Mouse (Mus musculus): ENCODE measurements at regions not wholly inside any gene's neighbourhood (a gene's known extent, or its start where the extent isn't known, plus 50 kb on each side); places are given as distances from the start of the nearest gene placed in this dataset.

DNA sequence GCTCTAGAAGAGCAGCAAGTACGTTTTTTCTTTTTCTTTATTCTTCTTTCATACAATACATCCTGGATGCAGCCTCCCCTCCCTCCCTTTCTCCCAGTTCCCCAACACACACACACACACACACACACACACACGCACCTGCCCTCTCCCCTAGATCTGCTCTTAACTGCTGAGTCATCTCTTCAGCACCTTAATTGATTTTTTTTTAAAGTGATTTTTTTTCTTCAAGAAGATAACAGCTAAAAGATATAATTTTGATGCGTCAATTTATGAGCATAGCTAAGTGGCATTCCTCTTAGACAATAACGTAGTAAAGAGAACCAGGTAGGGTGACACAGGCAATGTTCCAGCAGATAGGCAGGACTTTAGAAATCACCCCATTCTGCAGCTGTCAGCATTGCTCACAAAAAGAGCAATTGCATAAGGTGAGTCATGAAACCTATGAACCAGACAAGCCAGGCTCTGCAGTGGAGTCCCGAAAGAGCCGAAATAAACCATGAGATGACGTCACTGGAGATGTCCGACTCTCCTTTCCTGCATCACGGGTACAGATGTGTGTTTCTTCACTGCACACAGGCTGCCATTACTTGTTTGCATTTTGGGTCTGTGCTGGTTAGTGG is 63.9 kb upstream of the Tnrc6a start:
- intact Hi-C loops (cut with DNase I): no loop called here
- DNase-seq (ENCODE audit: extremely low spot score in 1 of 2, low spot score in 2 of 2): no peak

- no peak for DNase-seq (ENCODE audit: extremely low spot score in 1 of 2, low spot score in 2 of 2)
- intact Hi-C loops (cut with DNase I): no loop called here
These were observed 60.2 kb upstream of the Tnrc6a start for GRCm38 (mm10) chr7:123063264-123064011.

DNA sequence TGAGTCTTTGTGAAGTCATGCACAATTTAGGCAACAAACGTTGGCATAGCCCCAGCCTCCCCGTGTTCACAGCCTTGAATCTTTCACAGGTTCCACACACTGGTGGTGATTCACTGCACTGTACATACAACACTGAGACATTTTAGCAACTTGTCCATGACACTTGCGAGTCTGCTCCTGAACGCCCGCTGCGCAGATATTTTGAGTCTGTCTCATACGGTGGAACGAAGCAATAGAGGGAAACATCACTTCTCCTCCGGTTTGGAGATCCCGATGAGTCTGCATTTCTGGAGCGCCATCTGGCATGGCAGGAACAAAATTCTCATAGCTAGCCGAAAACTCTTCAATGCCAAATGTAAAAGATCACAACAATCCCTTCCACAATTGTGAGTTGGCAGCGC is 57.7 kb upstream of the Tnrc6a start:
- intact Hi-C loops (cut with DNase I): no loop called here
- peak; percentile 57 to 67 for DNase-seq (ENCODE audit: extremely low spot score in 1 of 2, low spot score in 2 of 2)

- intact Hi-C loops (cut with DNase I): no loop called here
These were observed 56.3 kb upstream of the Tnrc6a start for GRCm38 (mm10) chr7:123067396-123067795.

GRCm38 (mm10) chr7:123068241-123068640 is 55.4 kb upstream of the Tnrc6a start:
- intact Hi-C loops (cut with DNase I): no loop called here

More at GRCm38 (mm10) chr7:123067396-123067795, 56.3 kb upstream of the Tnrc6a start:
- no peak for DNase-seq (ENCODE audit: extremely low spot score in 1 of 2, low spot score in 2 of 2)

DNA sequence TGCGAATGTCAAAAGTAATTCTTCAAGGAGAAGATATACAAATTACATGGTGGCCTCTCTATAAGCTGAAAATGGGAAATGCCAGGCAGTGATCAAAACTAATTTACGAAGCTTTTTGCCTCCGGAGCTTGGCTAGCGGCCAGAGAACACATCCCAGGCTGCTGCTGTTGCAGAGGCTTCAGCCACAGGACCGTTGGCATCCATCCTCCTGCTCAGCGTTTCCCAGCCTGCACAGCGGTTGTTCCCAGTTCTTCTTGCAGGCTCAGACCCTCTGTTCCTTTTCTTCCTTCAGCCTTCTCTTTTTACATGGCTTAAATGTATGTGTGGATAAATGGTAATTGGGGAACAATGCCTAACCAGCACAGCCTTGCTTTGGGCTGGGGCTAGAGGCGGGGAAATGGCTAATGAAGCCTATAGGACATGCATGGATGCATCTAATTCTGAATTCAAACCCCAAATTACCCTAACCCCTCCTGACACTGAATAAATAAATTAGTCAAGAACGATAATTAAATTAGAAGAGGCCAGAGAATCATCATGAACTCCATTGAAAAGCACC is 54.9 kb upstream of the Tnrc6a start:
- DNase-seq (ENCODE audit: extremely low spot score in 1 of 2, low spot score in 2 of 2): peak; percentile 32 to 65
- intact Hi-C loops (cut with DNase I): no loop called here

More at GRCm38 (mm10) chr7:123068241-123068640, 55.4 kb upstream of the Tnrc6a start:
- no peak for DNase-seq (ENCODE audit: extremely low spot score in 1 of 2, low spot score in 2 of 2)

DNA sequence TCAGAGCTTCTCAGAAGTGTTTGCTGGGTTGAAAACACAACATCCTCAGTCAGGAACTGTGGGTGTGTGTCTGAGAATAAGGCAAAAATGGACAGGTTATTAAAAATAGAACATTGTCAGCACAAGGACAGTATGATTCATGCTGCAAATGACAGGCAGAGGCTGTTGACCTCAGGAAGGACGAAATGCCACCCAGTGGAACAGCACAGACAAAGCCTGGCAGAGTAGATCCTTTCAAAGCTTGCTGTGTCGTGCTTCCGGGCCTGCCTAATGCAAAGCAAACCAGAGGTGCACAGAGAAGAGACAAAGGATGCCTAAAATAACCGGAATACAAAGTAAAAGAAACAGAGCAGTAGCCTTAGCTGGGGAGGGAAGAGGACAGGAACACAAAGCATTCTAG is 54.4 kb upstream of the Tnrc6a start:
- intact Hi-C loops (cut with DNase I): no loop called here
- DNase-seq (ENCODE audit: extremely low spot score in 1 of 2, low spot score in 2 of 2): no peak

- DNase-seq (ENCODE audit: extremely low spot score in 1 of 2, low spot score in 2 of 2): no peak
- intact Hi-C loops (cut with DNase I): no loop called here
These were observed 52.8 kb upstream of the Tnrc6a start for GRCm38 (mm10) chr7:123070861-123071260.
